Mouse (Mus musculus): ENCODE data around the gene Gpc5. TPM values are rescaled to one million over a fixed set of nuclear protein-coding genes. Genes with fewer than 3 reads are reported as not detected.

Gpc5 gene
- total RNA-seq, 2 experiments from 2014 or later = not detected

GRCm38 (mm10) chr14:115477360-115477759 lies 385.3 kb downstream of the Gpc5 start:
- DNase-seq (ENCODE audit: low spot score in 2 of 2) = no peak

GRCm38 (mm10) chr14:115485090-115485489 lies 393.1 kb downstream of the Gpc5 start:
- DNase-seq (ENCODE audit: low spot score in 2 of 2) = no peak

GRCm38 (mm10) chr14:115500794-115501193 lies 408.8 kb downstream of the Gpc5 start:
- DNase-seq (ENCODE audit: low spot score in 2 of 2) = no peak

GRCm38 (mm10) chr14:115546516-115547282 lies 454.7 kb downstream of the Gpc5 start:
- DNase-seq (ENCODE audit: low spot score in 2 of 2) = no peak

- DNase-seq (ENCODE audit: low spot score in 2 of 2) = no peak
Observed at GRCm38 (mm10) chr14:115551996-115552395, 460.0 kb downstream of the Gpc5 start.

GRCm38 (mm10) chr14:115580466-115581255 lies 488.6 kb downstream of the Gpc5 start:
- no peak for DNase-seq (ENCODE audit: low spot score in 2 of 2)

GRCm38 (mm10) chr14:115581256-115581633 lies 489.2 kb downstream of the Gpc5 start:
- no peak for DNase-seq (ENCODE audit: low spot score in 2 of 2)

GRCm38 (mm10) chr14:115600259-115601029 lies 508.4 kb downstream of the Gpc5 start:
- no peak for DNase-seq (ENCODE audit: low spot score in 2 of 2)

GRCm38 (mm10) chr14:115614154-115614553 lies 522.1 kb downstream of the Gpc5 start:
- DNase-seq (ENCODE audit: low spot score in 2 of 2) = no peak

GRCm38 (mm10) chr14:115616305-115616704 lies 524.3 kb downstream of the Gpc5 start:
- DNase-seq (ENCODE audit: low spot score in 2 of 2) = no peak

GRCm38 (mm10) chr14:115616846-115617245 lies 524.8 kb downstream of the Gpc5 start:
- no peak for DNase-seq (ENCODE audit: low spot score in 2 of 2)

- no peak for DNase-seq (ENCODE audit: low spot score in 2 of 2)
Observed at GRCm38 (mm10) chr14:115620473-115620872, 528.5 kb downstream of the Gpc5 start.

GRCm38 (mm10) chr14:115631160-115631898 lies 539.3 kb downstream of the Gpc5 start:
- DNase-seq (ENCODE audit: low spot score in 2 of 2) = no peak

- no peak for DNase-seq (ENCODE audit: low spot score in 2 of 2)
Observed at GRCm38 (mm10) chr14:115633311-115633710, 541.3 kb downstream of the Gpc5 start.

- no peak for DNase-seq (ENCODE audit: low spot score in 2 of 2)
Observed at GRCm38 (mm10) chr14:115679875-115680274, 587.9 kb downstream of the Gpc5 start.

- DNase-seq (ENCODE audit: low spot score in 2 of 2) = no peak
Observed at GRCm38 (mm10) chr14:115746013-115746412, 654.0 kb downstream of the Gpc5 start.

GRCm38 (mm10) chr14:115760241-115760640 lies 668.2 kb downstream of the Gpc5 start:
- no peak for DNase-seq (ENCODE audit: low spot score in 2 of 2)

- no peak for DNase-seq (ENCODE audit: low spot score in 2 of 2)
Observed at GRCm38 (mm10) chr14:115779382-115780177, 687.6 kb downstream of the Gpc5 start.

GRCm38 (mm10) chr14:115804751-115805150 lies 712.7 kb downstream of the Gpc5 start:
- DNase-seq (ENCODE audit: low spot score in 2 of 2) = no peak

GRCm38 (mm10) chr14:115819021-115819420 lies 727.0 kb downstream of the Gpc5 start:
- DNase-seq (ENCODE audit: low spot score in 2 of 2) = no peak
